ENCODE assay signal across 33 mouse cellular contexts in genomic region chr10:56974812-56975211, GRCm38 (mm10).
"Had no signal": no experiment of that assay in that cellular context is flagged by ENCODE, and none has a peak within 500 bp of the region (broad histone marks: within the 10 kb centered on the region; RNA-seq: fewer than 3 reads in every experiment).

No protein-coding gene starts in this region.

- H3K9me3 ChIP-seq: limb, embryonic 10.5 days; limb, embryonic 12.5 days; limb, embryonic 13.5 days; limb, embryonic 15.5 days; liver, embryonic 12.5 days; liver, embryonic 13.5 days; liver, embryonic 15.5 days; lung, embryonic 15.5 days; megakaryocyte, embryonic 14.5 days; midbrain, embryonic 10.5 days; midbrain, embryonic 12.5 days; midbrain, embryonic 13.5 days; midbrain, embryonic 15.5 days; neural tube, embryonic 12.5 days; neural tube, embryonic 13.5 days had no signal

- H3K4me1 ChIP-seq: liver, embryonic 12.5 days; liver, embryonic 13.5 days; liver, embryonic 15.5 days; lung, embryonic 15.5 days; megakaryocyte, embryonic 14.5 days; midbrain, embryonic 10.5 days; midbrain, embryonic 12.5 days; midbrain, embryonic 13.5 days; midbrain, embryonic 15.5 days; neural tube, embryonic 12.5 days; neural tube, embryonic 13.5 days had no signal

- H3K9ac ChIP-seq: limb, embryonic 12.5 days; limb, embryonic 13.5 days; limb, embryonic 15.5 days; liver, embryonic 12.5 days; liver, embryonic 13.5 days; liver, embryonic 14.5 days; liver, embryonic 15.5 days; liver, postnatal 0 days; lung, embryonic 14.5 days; lung, embryonic 15.5 days; midbrain, embryonic 12.5 days; midbrain, embryonic 13.5 days; midbrain, embryonic 15.5 days; neural tube, embryonic 12.5 days; neural tube, embryonic 13.5 days had no signal

- H3K4me2 ChIP-seq: limb, embryonic 12.5 days; limb, embryonic 13.5 days; limb, embryonic 15.5 days; liver, embryonic 11.5 days; liver, embryonic 12.5 days; liver, embryonic 13.5 days; liver, embryonic 15.5 days; lung, embryonic 14.5 days; lung, embryonic 15.5 days; midbrain, embryonic 11.5 days; midbrain, embryonic 12.5 days; midbrain, embryonic 13.5 days; midbrain, embryonic 15.5 days; neural tube, embryonic 12.5 days; neural tube, embryonic 13.5 days had no signal

- ATAC-seq: liver, embryonic 12.5 days; liver, postnatal 0 days; lung, postnatal 0 days; midbrain, embryonic 13.5 days; midbrain, embryonic 15.5 days; midbrain, embryonic 16.5 days had no signal

- DNase-seq: left cerebral cortex, postnatal 4 days; liver; liver, embryonic 13.5 days; liver, postnatal 0 days; lung, adult 18-20 months; lung, adult 2 months; lung, embryonic 14.5 days; lung, postnatal 10 days; lung, postnatal 14 days; lung, postnatal 36 days; lung, postnatal 4 days; midbrain, embryonic 14.5 days had no signal

- H3K36me3 ChIP-seq: limb, embryonic 10.5 days; limb, embryonic 12.5 days; limb, embryonic 13.5 days; limb, embryonic 15.5 days; liver, embryonic 12.5 days; liver, embryonic 13.5 days; liver, embryonic 15.5 days; lung, embryonic 15.5 days; midbrain, embryonic 10.5 days; midbrain, embryonic 12.5 days; midbrain, embryonic 13.5 days; midbrain, embryonic 15.5 days; neural tube, embryonic 12.5 days; neural tube, embryonic 13.5 days had no signal

- H3K27me3 ChIP-seq: limb, embryonic 12.5 days; limb, embryonic 13.5 days; limb, embryonic 15.5 days; liver, embryonic 12.5 days; liver, embryonic 13.5 days; liver, embryonic 15.5 days; lung, embryonic 15.5 days; megakaryocyte, embryonic 14.5 days; midbrain, embryonic 12.5 days; midbrain, embryonic 13.5 days; midbrain, embryonic 15.5 days; neural tube, embryonic 12.5 days; neural tube, embryonic 13.5 days had no signal

- H3K4me3 ChIP-seq: limb, embryonic 10.5 days; limb, embryonic 12.5 days; limb, embryonic 13.5 days; limb, embryonic 15.5 days; liver, embryonic 12.5 days; liver, embryonic 13.5 days; liver, embryonic 15.5 days; lung, embryonic 15.5 days; megakaryocyte, embryonic 14.5 days; midbrain, embryonic 10.5 days; midbrain, embryonic 12.5 days; midbrain, embryonic 13.5 days; midbrain, embryonic 15.5 days; myocyte; neural tube, embryonic 12.5 days; neural tube, embryonic 13.5 days had no signal

- H3K27ac ChIP-seq: limb, embryonic 10.5 days; limb, embryonic 12.5 days; limb, embryonic 13.5 days; limb, embryonic 15.5 days; liver, embryonic 12.5 days; liver, embryonic 13.5 days; liver, embryonic 14.5 days; liver, embryonic 15.5 days; lung, embryonic 15.5 days; macrophage; midbrain, embryonic 10.5 days; midbrain, embryonic 12.5 days; midbrain, embryonic 13.5 days; midbrain, embryonic 15.5 days; neural tube, embryonic 12.5 days; neural tube, embryonic 13.5 days had no signal
